Mouse (Mus musculus): Measurements from ENCODE around the gene Krtap15. TPM values are rescaled to one million over a fixed set of nuclear protein-coding genes. Genes with fewer than 3 reads are reported as not detected.

Gene Krtap15
- not detected in 4 replicates for total RNA-seq (2023; ENCODE audit: inconsistent age)

DNA sequence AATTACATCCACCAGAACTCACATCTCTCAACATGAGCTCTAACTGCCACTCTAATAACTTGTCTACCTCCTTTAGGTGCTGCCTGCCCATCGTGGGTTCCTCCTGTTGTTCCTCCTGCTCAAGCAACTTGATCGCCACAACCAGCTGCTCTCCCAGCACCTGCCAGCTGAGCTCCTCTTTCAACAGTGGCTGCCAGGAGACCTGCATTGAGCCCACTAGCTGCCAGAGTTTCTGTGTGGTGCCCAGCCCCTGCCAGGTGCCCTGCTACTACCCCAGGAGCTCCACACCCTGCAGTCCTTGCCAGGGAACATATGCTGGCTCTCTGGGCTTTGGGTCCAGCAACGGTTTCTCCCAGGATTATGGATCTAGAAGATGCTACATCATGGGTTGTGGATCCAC, at the start of gene Krtap15:
Gene Krtap15 (plus strand): TSS at position 150 of the 400 bp plus-strand sequence.

DNA sequence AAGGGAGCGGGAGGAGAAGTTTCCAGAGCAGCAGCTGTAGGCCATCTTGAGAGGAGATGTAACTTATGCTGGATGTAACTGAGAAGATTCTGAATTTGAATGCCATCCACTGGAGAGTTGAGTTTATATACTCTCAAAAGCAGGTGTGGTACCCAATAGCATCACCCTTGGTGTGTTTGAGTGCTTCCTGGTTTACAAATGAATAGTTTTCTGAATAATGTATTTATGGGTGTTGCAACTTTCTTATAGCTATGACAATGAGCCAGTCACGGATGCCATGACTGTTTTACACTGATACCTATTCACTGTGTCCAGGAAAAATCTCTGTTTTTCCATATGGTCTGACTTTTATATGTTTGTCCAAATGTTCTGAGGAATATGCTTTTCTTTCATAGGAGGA, 45.9 kb upstream of the Krtap15 start, which contains the start of gene 2310057N15Rik:
Gene 2310057N15Rik (minus strand): TSS at position 101 of the 400 bp plus-strand sequence.

DNA sequence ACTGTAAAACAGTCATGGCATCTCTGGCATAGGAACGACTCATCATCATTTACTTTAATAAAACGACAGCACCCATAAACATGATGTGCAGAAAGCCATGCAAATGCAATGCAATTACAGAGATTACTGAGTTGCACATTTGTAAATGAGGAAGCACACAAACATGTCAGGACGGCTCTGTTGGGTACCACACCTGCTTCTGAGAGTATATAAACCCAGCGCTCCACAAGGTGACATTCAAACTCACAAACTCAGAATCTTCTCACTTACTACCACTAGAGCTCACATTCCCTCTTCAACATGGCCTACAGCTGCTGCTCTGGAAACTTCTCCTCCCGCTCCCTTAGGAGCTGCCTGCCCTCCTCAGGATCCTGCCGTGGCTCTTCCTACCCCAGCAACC, 42.4 kb upstream of the Krtap15 start, which contains the start of gene Gm5965:
Gene Gm5965 (plus strand): TSS at position 301 of the 400 bp plus-strand sequence.

DNA sequence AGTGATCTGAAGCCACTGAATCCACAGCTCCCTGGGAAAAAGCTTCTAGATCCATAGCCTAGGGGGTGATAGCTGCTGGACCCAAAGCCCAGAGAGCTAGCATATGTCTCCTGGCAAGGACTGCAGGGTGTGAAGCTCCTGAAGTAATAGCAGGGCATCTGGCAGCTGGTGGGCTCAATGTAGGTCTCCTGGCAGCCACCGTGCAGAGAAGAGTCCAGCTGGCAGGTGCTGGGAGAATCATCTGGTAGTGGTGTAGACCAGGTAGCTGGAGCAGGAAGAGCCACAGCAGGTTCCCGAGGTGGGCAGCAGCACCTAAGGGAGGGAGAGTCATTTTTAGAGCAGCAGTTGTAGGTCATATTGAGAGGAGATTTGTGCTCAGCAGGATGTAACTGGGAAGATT, 8.2 kb upstream of the Krtap15 start, which contains the start of gene Gm20741:
Gene Gm20741 (minus strand): TSS at position 394 of the 400 bp plus-strand sequence.

DNA sequence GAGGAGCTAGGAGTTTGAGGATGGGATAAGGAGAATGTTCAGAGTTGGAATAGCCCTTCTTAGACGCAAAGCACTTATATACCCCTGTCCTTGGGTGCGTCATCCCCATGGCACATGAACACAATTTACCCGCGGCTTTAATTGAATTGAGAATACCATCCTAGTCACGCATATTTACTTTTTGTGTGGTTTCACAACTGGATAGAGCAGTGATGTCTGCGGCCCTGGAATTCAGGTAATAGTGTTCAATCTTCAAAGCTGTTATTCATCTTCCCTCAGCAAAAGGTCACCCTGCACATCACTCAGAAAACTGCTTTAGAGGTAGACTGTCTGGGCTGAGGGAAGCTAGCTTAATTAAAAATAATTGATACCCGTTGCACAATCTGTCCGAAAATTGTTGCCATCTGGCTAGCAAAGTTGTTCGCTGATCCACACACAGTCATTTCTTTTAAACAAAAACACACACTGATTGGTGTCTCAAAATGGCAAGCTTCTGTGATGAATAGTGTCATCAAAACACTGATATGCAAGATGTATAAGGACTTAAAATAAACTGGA, 6.2 kb downstream of the Krtap15 start, which contains the start of gene Krtap14:
Gene Krtap14 (minus strand): TSS at position 51 of the 558 bp plus-strand sequence.

DNA sequence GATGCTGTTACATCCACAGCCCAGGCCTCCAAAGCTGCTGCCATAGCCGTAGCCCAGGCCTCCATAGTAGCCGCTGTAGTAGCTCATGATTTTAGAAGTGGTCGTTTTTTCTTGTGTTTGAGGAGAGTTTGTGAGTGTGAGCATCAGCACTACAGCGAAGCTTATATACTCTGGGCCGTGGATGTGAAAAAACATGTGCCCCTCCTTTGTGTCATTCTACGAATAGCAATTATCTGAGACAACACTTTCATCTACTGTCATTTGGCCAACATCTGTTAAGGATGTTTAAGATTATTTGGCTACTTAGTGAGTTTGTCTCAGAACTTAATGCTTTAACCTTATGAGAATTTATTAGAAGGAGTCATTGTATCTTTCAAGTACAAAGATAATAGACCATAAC, 49.3 kb downstream of the Krtap15 start, which contains the start of gene Krtap19-1:
Gene Krtap19-1 (minus strand): TSS at position 101 of the 400 bp plus-strand sequence.

DNA sequence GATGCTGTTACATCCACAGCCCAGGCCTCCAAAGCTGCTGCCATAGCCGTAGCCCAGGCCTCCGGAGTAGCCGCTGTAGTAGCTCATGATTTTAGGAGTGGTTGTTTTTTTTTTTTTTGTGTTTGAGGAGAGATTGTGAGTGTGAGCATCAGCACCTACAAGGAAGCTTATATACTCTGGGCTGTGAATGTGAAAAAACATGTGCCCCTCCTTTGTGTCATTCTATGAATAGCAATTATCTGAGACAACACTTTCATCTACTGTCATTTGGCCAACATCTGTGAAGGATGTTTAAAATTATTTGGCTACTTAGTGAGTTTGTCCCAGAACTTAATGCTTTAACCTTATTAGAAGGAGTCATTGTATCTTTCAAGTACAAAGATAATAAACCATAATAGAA, 54.2 kb downstream of the Krtap15 start, which contains the start of gene Krtap19-2:
Gene Krtap19-2 (minus strand): TSS at position 101 of the 400 bp plus-strand sequence.

DNA sequence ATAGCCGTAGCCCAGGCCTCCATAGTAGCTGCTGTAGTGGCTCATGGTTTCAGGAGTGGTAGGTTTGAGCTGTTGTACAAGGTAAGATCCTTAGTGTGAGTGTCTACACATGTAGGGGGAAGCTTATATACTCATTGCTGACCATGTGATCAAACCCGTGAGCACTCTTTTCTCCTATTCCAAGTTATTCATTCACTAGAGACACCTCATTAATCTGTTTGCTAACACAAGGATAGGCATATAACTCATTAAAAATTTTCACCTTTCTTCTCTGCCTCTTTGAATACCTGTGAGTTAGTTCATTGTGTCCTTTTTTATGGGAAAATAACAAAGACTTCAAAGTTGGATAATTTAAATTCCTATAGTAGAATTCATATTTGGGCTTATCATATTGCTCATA, 57.9 kb downstream of the Krtap15 start, which contains the start of gene Krtap19-3:
Gene Krtap19-3 (minus strand): TSS at position 101 of the 400 bp plus-strand sequence.

Other genes with a start within 250 kb of the Krtap15 start
- gene Krtap24-1, start 207.9 kb upstream of the Krtap15 start, total RNA-seq (2023; ENCODE audit: inconsistent age): not detected in 4 replicates
- not detected in 4 replicates for gene 2310079G19Rik, start 192.5 kb upstream of the Krtap15 start, total RNA-seq (2023; ENCODE audit: inconsistent age)
- gene Krtap26-1, start 172.4 kb upstream of the Krtap15 start, total RNA-seq (2023; ENCODE audit: inconsistent age): not detected in 4 replicates
- gene Krtap27-1, start 148.5 kb upstream of the Krtap15 start, total RNA-seq (2023; ENCODE audit: inconsistent age): not detected in 4 replicates
- not detected in 4 replicates for gene 2310061N02Rik, start 112.3 kb upstream of the Krtap15 start, total RNA-seq (2023; ENCODE audit: inconsistent age)
- gene Krtap13-1, start 91.4 kb upstream of the Krtap15 start, total RNA-seq (2023; ENCODE audit: inconsistent age): not detected in 4 replicates
- gene Krtap13, start 68.6 kb upstream of the Krtap15 start, total RNA-seq (2023; ENCODE audit: inconsistent age): not detected in 4 replicates
- not detected in 4 replicates for gene 2310034C09Rik, start 61.4 kb upstream of the Krtap15 start, total RNA-seq (2023; ENCODE audit: inconsistent age)
- not detected in 4 replicates for gene 2310057N15Rik, start 46.0 kb upstream of the Krtap15 start, total RNA-seq (2023; ENCODE audit: inconsistent age)
- gene Gm5965, start 42.3 kb upstream of the Krtap15 start, total RNA-seq (2023; ENCODE audit: inconsistent age): not detected in 4 replicates
- gene Gm20741, start 8.0 kb upstream of the Krtap15 start, total RNA-seq (2023; ENCODE audit: inconsistent age): not detected in 4 replicates
- gene Krtap14, start 5.9 kb downstream of the Krtap15 start, total RNA-seq (2023; ENCODE audit: inconsistent age): not detected in 4 replicates
- gene Krtap19-1, start 49.2 kb downstream of the Krtap15 start, total RNA-seq (2023; ENCODE audit: inconsistent age): not detected in 4 replicates
- gene Krtap19-2, start 54.1 kb downstream of the Krtap15 start, total RNA-seq (2023; ENCODE audit: inconsistent age): not detected in 4 replicates
- not detected in 4 replicates for gene Krtap19-3, start 57.8 kb downstream of the Krtap15 start, total RNA-seq (2023; ENCODE audit: inconsistent age)
- not detected in 4 replicates for gene Krtap19-4, start 64.9 kb downstream of the Krtap15 start, total RNA-seq (2023; ENCODE audit: inconsistent age)
- gene Krtap19-5, start 76.2 kb downstream of the Krtap15 start, total RNA-seq (2023; ENCODE audit: inconsistent age): not detected in 4 replicates
- gene Krtap19-9b, start 112.0 kb downstream of the Krtap15 start, total RNA-seq (2023; ENCODE audit: inconsistent age): not detected in 4 replicates
- gene Krtap16-3, start 142.7 kb downstream of the Krtap15 start, total RNA-seq (2023; ENCODE audit: inconsistent age): not detected in 4 replicates
- gene Krtap22-2, start 190.5 kb downstream of the Krtap15 start, total RNA-seq (2023; ENCODE audit: inconsistent age): not detected in 4 replicates
- gene Gm10229, start 195.1 kb downstream of the Krtap15 start, total RNA-seq (2023; ENCODE audit: inconsistent age): not detected in 4 replicates
- not detected in 4 replicates for gene Krtap6-1, start 211.5 kb downstream of the Krtap15 start, total RNA-seq (2023; ENCODE audit: inconsistent age)
- not detected in 4 replicates for gene Gm10228, start 221.3 kb downstream of the Krtap15 start, total RNA-seq (2023; ENCODE audit: inconsistent age)
- not detected in 4 replicates for gene Krtap6-5, start 227.7 kb downstream of the Krtap15 start, total RNA-seq (2023; ENCODE audit: inconsistent age)
- gene 1110025L11Rik, start 243.8 kb downstream of the Krtap15 start, total RNA-seq (2023; ENCODE audit: inconsistent age): not detected in 4 replicates